Mouse (Mus musculus): ENCODE measurements around the gene Zfp607b. TPM values are rescaled to one million over a fixed set of nuclear protein-coding genes. Genes with fewer than 3 reads are reported as not detected.

Gene Zfp607b
- polyA plus RNA-seq, 1 experiment from 2014 or later = 5.4 TPM

- no peaks in the 10 kb centered on the region for H3K36me3 ChIP-seq (ENCODE audit: insufficient read depth, low read length)
- H3K4me1 ChIP-seq (ENCODE audit: insufficient read depth, low read length) = 0 out of 2 replicates have a peak, but pooled peaks cover 1% of the 10 kb centered on the region
- 47% methylated on average over 2 of the region's 2 CpGs for WGBS
- H3K27ac ChIP-seq (ENCODE audit: low read length) = no peak overlapping the region
- H3K9me3 ChIP-seq (ENCODE audit: low read length) = no peaks in the 10 kb centered on the region
- H3K4me3 ChIP-seq (ENCODE audit: low read length) = no peak overlapping the region
- no peak overlapping the region for H3K4me2 ChIP-seq (replicated peaks; ENCODE audit: low read depth, low read length)
- no peak overlapping the region for H3K9ac ChIP-seq (replicated peaks; ENCODE audit: low read length)
- no peaks in the 10 kb centered on the region for H3K27me3 ChIP-seq (ENCODE audit: insufficient read depth, low read length)
- ATAC-seq (ENCODE audit: low FRiP score, low TSS enrichment) = no peak
Measured at GRCm38 (mm10) chr7:27683218-27683617, 5.9 kb upstream of the Zfp607b start.

DNA sequence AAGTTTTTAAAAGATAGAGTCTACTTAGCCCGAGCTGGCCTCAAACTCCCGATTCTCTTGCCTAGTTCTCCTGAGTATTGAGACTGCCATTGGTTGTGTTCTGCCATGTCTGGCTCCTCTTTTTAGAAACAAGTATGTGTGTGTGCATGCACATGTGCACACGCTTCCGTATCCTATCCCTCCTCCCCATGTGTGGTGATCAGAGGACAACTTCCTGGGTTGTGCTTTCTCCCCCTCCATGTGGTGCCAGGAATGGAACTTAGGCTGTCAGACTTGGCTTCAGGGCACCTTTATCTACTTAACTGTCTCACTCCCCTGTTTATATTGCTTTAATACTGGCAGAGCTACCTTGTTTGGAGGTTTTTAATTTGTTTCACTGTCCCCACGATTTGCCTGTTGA lies 3.9 kb upstream of the Zfp607b start:
- WGBS = 30% methylated on average over 5 of the region's 5 CpGs
- Histone ChIP-seq H3K4me3 (ENCODE audit: low read length) (no peak overlapping the region), H3K4me1 (ENCODE audit: insufficient read depth, low read length) (peaks cover 10% of the 10 kb centered on the region; the same call in 1 of the 2 replicates), H3K36me3 (ENCODE audit: insufficient read depth, low read length) (no peaks in the 10 kb centered on the region), H3K9ac (replicated peaks; ENCODE audit: low read length) (0 out of 2 replicates have a peak overlapping the region, but pooled peaks have one; percentile 11), H3K27ac (ENCODE audit: low read length) (no peak overlapping the region), H3K27me3 (ENCODE audit: insufficient read depth, low read length) (no peaks in the 10 kb centered on the region), H3K9me3 (ENCODE audit: low read length) (no peaks in the 10 kb centered on the region), H3K4me2 (replicated peaks; ENCODE audit: low read depth, low read length) (peak overlapping the region; percentile 2; the same call in 1 of the 2 replicates)
- ATAC-seq (ENCODE audit: low FRiP score, low TSS enrichment) = no peak

DNA sequence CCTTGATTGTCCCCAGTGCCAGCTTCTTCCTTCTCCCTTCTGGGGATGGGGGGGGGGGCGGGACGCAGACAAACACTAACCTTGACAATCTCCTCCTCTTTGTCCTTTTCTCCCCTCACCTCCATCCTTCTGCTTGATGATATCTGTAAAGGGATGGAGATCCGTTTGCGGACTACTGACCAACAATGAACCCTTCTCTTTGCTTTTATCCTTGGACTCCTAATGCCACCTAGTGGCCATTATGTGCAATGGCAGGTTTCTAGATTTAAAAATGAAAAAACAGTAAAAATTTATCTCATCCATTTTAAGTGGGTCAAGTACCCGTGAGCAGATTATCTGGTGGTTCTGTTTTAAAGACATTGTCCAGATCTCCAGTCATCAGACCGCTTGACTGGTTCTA lies 3.5 kb upstream of the Zfp607b start:
- ATAC-seq (ENCODE audit: low FRiP score, low TSS enrichment) = no peak
- Histone ChIP-seq H3K4me2 (replicated peaks; ENCODE audit: low read depth, low read length) (0 out of 2 replicates have a peak overlapping the region, but pooled peaks have one; percentile 2), H3K4me1 (ENCODE audit: insufficient read depth, low read length) (peaks cover 10% of the 10 kb centered on the region; the same call in 1 of the 2 replicates), H3K27me3 (ENCODE audit: insufficient read depth, low read length) (no peaks in the 10 kb centered on the region), H3K4me3 (ENCODE audit: low read length) (no peak overlapping the region), H3K36me3 (ENCODE audit: insufficient read depth, low read length) (no peaks in the 10 kb centered on the region), H3K9ac (replicated peaks; ENCODE audit: low read length) (no peak overlapping the region), H3K9me3 (ENCODE audit: low read length) (no peaks in the 10 kb centered on the region), H3K27ac (ENCODE audit: low read length) (no peak overlapping the region)
- WGBS = under 1% methylated on average over 6 of the region's 6 CpGs

GRCm38 (mm10) chr7:27687043-27687442 lies 2.1 kb upstream of the Zfp607b start:
- no peaks in the 10 kb centered on the region for H3K9me3 ChIP-seq (ENCODE audit: low read length)
- H3K27me3 ChIP-seq (ENCODE audit: insufficient read depth, low read length) = no peaks in the 10 kb centered on the region
- no peak overlapping the region for H3K27ac ChIP-seq (ENCODE audit: low read length)
- no peak overlapping the region for H3K9ac ChIP-seq (replicated peaks; ENCODE audit: low read length)
- no peak overlapping the region for H3K4me3 ChIP-seq (ENCODE audit: low read length)
- no peaks in the 10 kb centered on the region for H3K36me3 ChIP-seq (ENCODE audit: insufficient read depth, low read length)
- ATAC-seq (ENCODE audit: low FRiP score, low TSS enrichment) = no peak
- H3K4me1 ChIP-seq (ENCODE audit: insufficient read depth, low read length) = peaks cover 10% of the 10 kb centered on the region; the same call in 1 of the 2 replicates
- 74% methylated on average over 1 of the region's 1 CpGs for WGBS
- no peak overlapping the region for H3K4me2 ChIP-seq (replicated peaks; ENCODE audit: low read depth, low read length)

GRCm38 (mm10) chr7:27687836-27688235 lies 1.3 kb upstream of the Zfp607b start:
- H3K4me3 ChIP-seq (ENCODE audit: low read length) = no peak overlapping the region
- 59% methylated on average over 3 of the region's 3 CpGs for WGBS
- no peak overlapping the region for H3K9ac ChIP-seq (replicated peaks; ENCODE audit: low read length)

DNA sequence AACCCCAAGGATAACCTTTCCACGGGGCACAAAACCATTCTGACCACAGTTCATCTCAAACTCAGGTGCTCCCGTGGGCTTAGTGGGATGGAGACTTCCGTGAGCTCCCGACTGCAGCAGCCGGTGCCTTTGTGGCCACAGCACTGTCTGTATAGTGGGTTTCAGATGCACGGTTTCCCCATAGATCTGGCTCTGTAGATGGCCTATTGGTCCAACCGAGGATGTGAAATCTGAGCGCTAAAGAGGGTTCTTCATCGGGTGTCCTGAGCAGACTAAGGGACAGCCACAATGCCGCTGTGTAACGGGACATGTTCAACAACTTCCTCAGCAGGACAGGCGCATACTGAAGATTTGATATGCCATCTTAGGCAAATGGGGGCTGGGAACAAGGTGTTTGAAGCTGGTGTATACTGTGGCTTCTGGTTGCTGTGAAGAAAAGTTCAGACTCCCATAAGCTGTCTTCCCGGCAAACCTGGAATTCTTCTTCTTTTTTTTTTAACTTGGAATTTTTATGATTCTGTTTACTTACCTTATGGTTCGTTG lies 823 bp upstream of the Zfp607b start:
- peak overlapping the region; percentile 43 for H3K27ac ChIP-seq (ENCODE audit: low read length)
- 36% methylated on average over 14 of the region's 14 CpGs for WGBS
- H3K27me3 ChIP-seq (ENCODE audit: insufficient read depth, low read length) = no peaks in the 10 kb centered on the region

More at GRCm38 (mm10) chr7:27687836-27688235, 1.3 kb upstream of the Zfp607b start:
- Histone ChIP-seq H3K36me3 (ENCODE audit: insufficient read depth, low read length) (no peaks in the 10 kb centered on the region), H3K9me3 (ENCODE audit: low read length) (no peaks in the 10 kb centered on the region), H3K4me2 (replicated peaks; ENCODE audit: low read depth, low read length) (peak overlapping the region; percentile 60; the same call in 1 of the 2 replicates), H3K27me3 (ENCODE audit: insufficient read depth, low read length) (no peaks in the 10 kb centered on the region), H3K4me1 (ENCODE audit: insufficient read depth, low read length) (peaks cover 10% of the 10 kb centered on the region; the same call in 1 of the 2 replicates), H3K27ac (ENCODE audit: low read length) (no peak overlapping the region)
- no peak for ATAC-seq (ENCODE audit: low FRiP score, low TSS enrichment)

DNA sequence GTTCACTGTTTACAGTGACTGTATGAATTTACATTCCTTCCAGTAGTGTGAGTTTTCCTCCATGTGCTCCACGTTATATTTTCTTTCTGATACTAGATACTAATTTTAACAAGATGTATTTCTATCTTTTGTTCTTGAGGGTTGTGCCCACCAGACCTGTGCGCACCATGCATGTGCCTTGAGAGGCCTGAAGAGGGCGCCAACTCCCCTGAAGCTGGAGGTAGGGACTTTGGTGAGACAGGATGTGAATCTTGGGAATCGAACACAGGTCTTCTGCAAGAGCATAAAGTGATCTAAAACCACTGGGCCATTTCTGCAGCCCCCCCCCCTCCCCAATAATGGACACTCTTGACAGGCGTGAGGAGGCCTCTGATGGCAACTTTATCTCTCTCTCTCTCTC lies 1.9 kb downstream of the Zfp607b start:
- no peaks in the 10 kb centered on the region for H3K9me3 ChIP-seq (ENCODE audit: low read length)
- H3K27me3 ChIP-seq (ENCODE audit: insufficient read depth, low read length) = no peaks in the 10 kb centered on the region
- H3K4me2 ChIP-seq (replicated peaks; ENCODE audit: low read depth, low read length) = no peak overlapping the region
- no peak overlapping the region for H3K27ac ChIP-seq (ENCODE audit: low read length)
- no peak overlapping the region for H3K9ac ChIP-seq (replicated peaks; ENCODE audit: low read length)
- H3K4me1 ChIP-seq (ENCODE audit: insufficient read depth, low read length) = peaks cover 10% of the 10 kb centered on the region; the same call in 1 of the 2 replicates
- H3K36me3 ChIP-seq (ENCODE audit: insufficient read depth, low read length) = no peaks in the 10 kb centered on the region
- 41% methylated on average over 5 of the region's 5 CpGs for WGBS
- ATAC-seq (ENCODE audit: low FRiP score, low TSS enrichment) = no peak
- H3K4me3 ChIP-seq (ENCODE audit: low read length) = no peak overlapping the region

More for the DNA sequence above, 823 bp upstream of the Zfp607b start:
- no peaks in the 10 kb centered on the region for H3K9me3 ChIP-seq (ENCODE audit: low read length)
- H3K9ac ChIP-seq (replicated peaks; ENCODE audit: low read length) = peak overlapping the region; percentile 65
- H3K4me3 ChIP-seq (ENCODE audit: low read length) = peak overlapping the region; percentile 49
- ATAC-seq (ENCODE audit: low FRiP score, low TSS enrichment) = no peak
- peaks cover 10% of the 10 kb centered on the region; the same call in 1 of the 2 replicates for H3K4me1 ChIP-seq (ENCODE audit: insufficient read depth, low read length)
- peak overlapping the region; percentile 60 for H3K4me2 ChIP-seq (replicated peaks; ENCODE audit: low read depth, low read length)
- no peaks in the 10 kb centered on the region for H3K36me3 ChIP-seq (ENCODE audit: insufficient read depth, low read length)

- ATAC-seq (ENCODE audit: low FRiP score, low TSS enrichment) = no peak
- H3K4me2 ChIP-seq (replicated peaks; ENCODE audit: low read depth, low read length) = no peak overlapping the region
- H3K4me1 ChIP-seq (ENCODE audit: insufficient read depth, low read length) = no peaks in the 10 kb centered on the region
- H3K9ac ChIP-seq (replicated peaks; ENCODE audit: low read length) = no peak overlapping the region
- no peaks in the 10 kb centered on the region for H3K27me3 ChIP-seq (ENCODE audit: insufficient read depth, low read length)
- H3K9me3 ChIP-seq (ENCODE audit: low read length) = no peaks in the 10 kb centered on the region
- no peak overlapping the region for H3K4me3 ChIP-seq (ENCODE audit: low read length)
- H3K27ac ChIP-seq (ENCODE audit: low read length) = no peak overlapping the region
- H3K36me3 ChIP-seq (ENCODE audit: insufficient read depth, low read length) = no peaks in the 10 kb centered on the region
- WGBS = 52% methylated on average over 3 of the region's 3 CpGs
Measured at GRCm38 (mm10) chr7:27696711-27697110, 7.6 kb downstream of the Zfp607b start.

DNA sequence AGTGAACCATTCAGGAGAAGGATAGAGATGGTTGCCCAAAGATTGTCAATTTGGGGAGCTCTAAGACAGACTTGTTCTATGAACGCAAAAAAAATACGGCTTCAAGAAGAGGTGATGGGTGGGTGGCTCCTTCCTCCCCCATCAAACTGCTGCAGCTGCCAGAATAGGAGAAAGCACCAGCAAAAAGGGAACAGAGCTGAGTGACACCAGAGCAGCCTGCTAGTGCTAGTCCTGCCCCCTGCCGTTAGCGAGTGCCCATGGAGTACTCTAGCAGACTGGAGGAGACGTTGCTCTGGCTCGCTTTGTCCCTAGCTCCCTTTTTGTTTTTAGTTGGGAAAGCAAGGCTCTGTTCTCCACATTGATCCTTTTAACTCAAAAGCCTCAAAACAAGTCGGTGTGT lies 21.3 kb downstream of the Zfp607b start:
- no peak overlapping the region for H3K9ac ChIP-seq (replicated peaks; ENCODE audit: low read length)
- peaks cover 20% of the 10 kb centered on the region for H3K9me3 ChIP-seq (ENCODE audit: low read length)
- H3K4me2 ChIP-seq (replicated peaks; ENCODE audit: low read depth, low read length) = no peak overlapping the region
- no peak overlapping the region for H3K4me3 ChIP-seq (ENCODE audit: low read length)
- ATAC-seq (ENCODE audit: low FRiP score, low TSS enrichment) = no peak
- H3K27me3 ChIP-seq (ENCODE audit: insufficient read depth, low read length) = no peaks in the 10 kb centered on the region
- H3K36me3 ChIP-seq (ENCODE audit: insufficient read depth, low read length) = no peaks in the 10 kb centered on the region
- no peaks in the 10 kb centered on the region for H3K4me1 ChIP-seq (ENCODE audit: insufficient read depth, low read length)
- 85% methylated on average over 7 of the region's 7 CpGs for WGBS
- H3K27ac ChIP-seq (ENCODE audit: low read length) = no peak overlapping the region

DNA sequence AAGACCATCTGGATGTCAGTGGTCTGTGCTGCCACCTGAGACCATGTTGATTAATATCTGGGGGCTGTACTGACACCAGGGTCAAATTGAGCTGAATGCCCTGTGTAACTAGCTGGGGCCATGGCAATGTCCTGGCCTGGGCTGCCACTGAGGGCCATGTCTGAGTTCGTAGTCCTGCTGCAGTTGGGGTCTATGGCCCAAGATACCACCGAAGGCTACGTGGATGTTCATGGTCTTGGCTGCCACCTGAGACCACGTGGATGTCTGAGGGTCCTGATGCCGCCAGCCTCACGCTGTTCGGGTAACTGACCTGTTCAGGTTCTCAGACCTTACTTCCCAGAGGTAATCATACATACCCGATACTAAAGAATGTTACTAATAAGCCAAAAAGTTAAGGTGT lies 32.8 kb downstream of the Zfp607b start:
- H3K27me3 ChIP-seq (ENCODE audit: insufficient read depth, low read length) = no peaks in the 10 kb centered on the region
- H3K4me2 ChIP-seq (replicated peaks; ENCODE audit: low read depth, low read length) = no peak overlapping the region
- no peak overlapping the region for H3K4me3 ChIP-seq (ENCODE audit: low read length)
- no peak overlapping the region for H3K27ac ChIP-seq (ENCODE audit: low read length)
- H3K9ac ChIP-seq (replicated peaks; ENCODE audit: low read length) = no peak overlapping the region
- H3K36me3 ChIP-seq (ENCODE audit: insufficient read depth, low read length) = no peaks in the 10 kb centered on the region
- H3K9me3 ChIP-seq (ENCODE audit: low read length) = no peaks in the 10 kb centered on the region
- WGBS = 91% methylated on average over 8 of the region's 8 CpGs
- H3K4me1 ChIP-seq (ENCODE audit: insufficient read depth, low read length) = no peaks in the 10 kb centered on the region
- no peak for ATAC-seq (ENCODE audit: low FRiP score, low TSS enrichment)

Data from kidney, embryonic 16.5 days (tissue).